Mouse (Mus musculus) heart, postnatal 0 days (tissue): ENCODE measurements around the gene Rbpjl.

Source experiments
- CTCF ChIP-seq: IDR thresholded peaks from 2 replicates; pipeline ENCODE4 v1.5.1; 2016; ENCODE audit warnings: antibody characterized with exemption, control low read depth, low read depth
- EP300 ChIP-seq: IDR thresholded peaks from 2 replicates; pipeline ENCODE4 v1.6.1; 2016; ENCODE audit warnings: antibody characterized with exemption, low read depth

GRCm38 (mm10) chr2:164422675-164423393 lies 19.9 kb downstream of the Rbpjl start:
- TF ChIP-seq CTCF (no peak), EP300 (no peak)
